Mouse (Mus musculus) forebrain, embryonic 15.5 days (tissue): ENCODE results near the gene Atp8b5. TPM values are rescaled to one million over a fixed set of nuclear protein-coding genes. Genes with fewer than 3 reads are reported as not detected.

ENCODE experiments used
- ATAC-seq: fragments of 200-750 bp; cut with Nextera tagmentation; replicated peaks from 2 replicates; pipeline ENCODE4 v1.8.0; 2017; ENCODE audit warnings: mild to moderate bottlenecking, moderate TSS enrichment, moderate library complexity
- H3K27ac ChIP-seq: fragments of 300-500 bp; sonication (generic); replicated peaks from 2 replicates; pipeline ENCODE4 v1.5.1; 2015; ENCODE audit warnings: mild to moderate bottlenecking, inconsistent platforms
- H3K27me3 ChIP-seq: fragments of 300-500 bp; sonication (generic); 2 replicates; pipeline ENCODE4 v1.6.1; 2015; ENCODE audit warnings: inconsistent platforms
- H3K36me3 ChIP-seq: fragments of 300-500 bp; sonication (generic); 2 replicates; pipeline ENCODE4 v1.6.1; 2015; ENCODE audit warnings: mild to moderate bottlenecking, inconsistent platforms
- H3K4me1 ChIP-seq: fragments of 300-500 bp; sonication (generic); 2 replicates; pipeline ENCODE4 v1.6.1; 2015; ENCODE audit warnings: inconsistent platforms
- H3K4me2 ChIP-seq: fragments of 300-500 bp; sonication (generic); replicated peaks from 2 replicates; pipeline ENCODE4 v1.6.1; 2015; ENCODE audit warnings: mild to moderate bottlenecking, inconsistent platforms
- H3K4me3 ChIP-seq: fragments of 300-500 bp; sonication (generic); 2 replicates; pipeline ENCODE4 v1.5.1; 2015; ENCODE audit warnings: mild to moderate bottlenecking, inconsistent platforms
- H3K9ac ChIP-seq: fragments of 300-500 bp; sonication (generic); replicated peaks from 2 replicates; pipeline ENCODE4 v1.6.1; 2015; ENCODE audit warnings: mild to moderate bottlenecking, inconsistent platforms
- H3K9me3 ChIP-seq: fragments of 300-500 bp; sonication (generic); 2 replicates; pipeline ENCODE4 v1.6.1; 2016; ENCODE audit warnings: inconsistent platforms
- WGBS: fragments of 180-500 bp; shearing (Covaris S2); methylation state at CpG from one replicate; pipeline ENCODE4 v1.1.7; 2015; ENCODE audit warnings: mixed read lengths; 5-methylcytosine and 5-hydroxymethylcytosine counted together
- polyA plus RNA-seq: library from polyadenylated mRNA; unstranded; fragments of >200 nt; fragmentation: Nextera tagmentation; extraction: Ambion mirVana; gene quantifications from 2 replicates; pipeline ENCODE4 v1.2.1, GENCODE M21; 2015

Atp8b5 gene
- polyA plus RNA-seq, 1 experiment from 2014 or later, result 0.98 TPM

GRCm38 (mm10) chr4:43371406-43371805 is 104.4 kb downstream of the Atp8b5 start:
- Histone ChIP-seq H3K9ac (no peak overlapping the region), H3K4me1 (no peaks in the 10 kb centered on the region), H3K27me3 (no peaks in the 10 kb centered on the region), H3K9me3 (no peaks in the 10 kb centered on the region), H3K36me3 (no peaks in the 10 kb centered on the region), H3K4me2 (no peak overlapping the region), H3K4me3 (no peak overlapping the region), H3K27ac (no peak overlapping the region)
- no peak for ATAC-seq
- 79% methylated on average over 11 of the region's 11 CpGs for WGBS

- WGBS, result 75% methylated on average over 4 of the region's 4 CpGs
- ATAC-seq, result no peak
Measured at GRCm38 (mm10) chr4:43372155-43372554, 105.2 kb downstream of the Atp8b5 start.

GRCm38 (mm10) chr4:43374266-43374665 is 107.3 kb downstream of the Atp8b5 start:
- H3K9ac ChIP-seq, result no peak overlapping the region
- H3K4me3 ChIP-seq, result no peak overlapping the region
- no peaks in the 10 kb centered on the region for H3K4me1 ChIP-seq
- ATAC-seq, result no peak
- H3K27me3 ChIP-seq, result no peaks in the 10 kb centered on the region
- H3K27ac ChIP-seq, result no peak overlapping the region
- no peaks in the 10 kb centered on the region for H3K36me3 ChIP-seq
- 84% methylated on average over 4 of the region's 4 CpGs for WGBS
- no peaks in the 10 kb centered on the region for H3K9me3 ChIP-seq
- no peak overlapping the region for H3K4me2 ChIP-seq

More at GRCm38 (mm10) chr4:43372155-43372554, 105.2 kb downstream of the Atp8b5 start:
- no peak overlapping the region for H3K9ac ChIP-seq
- no peaks in the 10 kb centered on the region for H3K27me3 ChIP-seq
- H3K9me3 ChIP-seq, result no peaks in the 10 kb centered on the region
- no peak overlapping the region for H3K4me3 ChIP-seq
- no peak overlapping the region for H3K4me2 ChIP-seq
- no peaks in the 10 kb centered on the region for H3K36me3 ChIP-seq
- no peak overlapping the region for H3K27ac ChIP-seq
- no peaks in the 10 kb centered on the region for H3K4me1 ChIP-seq

- no peak for ATAC-seq
- H3K9me3 ChIP-seq, result no peaks in the 10 kb centered on the region
- no peak overlapping the region for H3K4me3 ChIP-seq
- 88% methylated on average over 6 of the region's 6 CpGs for WGBS
- H3K36me3 ChIP-seq, result no peaks in the 10 kb centered on the region
- no peak overlapping the region for H3K27ac ChIP-seq
- H3K4me1 ChIP-seq, result peaks cover 29% of the 10 kb centered on the region
- H3K4me2 ChIP-seq, result no peak overlapping the region
- no peak overlapping the region for H3K9ac ChIP-seq
- H3K27me3 ChIP-seq, result no peaks in the 10 kb centered on the region
Measured at GRCm38 (mm10) chr4:43379601-43380000, 112.6 kb downstream of the Atp8b5 start.

GRCm38 (mm10) chr4:43380951-43381350 is 114.0 kb downstream of the Atp8b5 start:
- no peaks in the 10 kb centered on the region for H3K36me3 ChIP-seq
- H3K4me2 ChIP-seq, result peak overlapping the region; percentile 80
- H3K9ac ChIP-seq, result peak overlapping the region; percentile 73
- ATAC-seq, result peak; percentile 3; the same call in 1 of the 2 replicates
- H3K27me3 ChIP-seq, result no peaks in the 10 kb centered on the region
- no peak overlapping the region for H3K27ac ChIP-seq
- peaks cover 29% of the 10 kb centered on the region for H3K4me1 ChIP-seq
- H3K9me3 ChIP-seq, result no peaks in the 10 kb centered on the region
- peak overlapping the region; percentile 56 for H3K4me3 ChIP-seq
- 49% methylated on average over 10 of the region's 10 CpGs for WGBS

- H3K27ac ChIP-seq, result peak within 1 kb of the TSS; percentile 72
- H3K4me2 ChIP-seq, result peak within 1 kb of the TSS; percentile 80
- peak within 1 kb of the TSS; percentile 73 for H3K9ac ChIP-seq
- H3K9me3 ChIP-seq, result no peaks in the 10 kb centered on the region
- peak; percentile 96 for ATAC-seq
- H3K27me3 ChIP-seq, result no peaks in the 10 kb centered on the region
- peaks cover 29% of the 10 kb centered on the region for H3K4me1 ChIP-seq
- peak within 1 kb of the TSS; percentile 56 for H3K4me3 ChIP-seq
- under 1% methylated on average over 54 of the region's 63 CpGs for WGBS
- no peaks in the 10 kb centered on the region for H3K36me3 ChIP-seq
Measured at GRCm38 (mm10) chr4:43381408-43382154, 114.6 kb downstream of the Atp8b5 start, which contains the start of gene Rusc2. Gene Rusc2, plus strand, starts transcription at chr4:43381979.

- 6% methylated on average over 33 of the region's 33 CpGs for WGBS
- ATAC-seq, result peak; percentile 7; the same call in 1 of the 2 replicates
- Histone ChIP-seq H3K4me3 (peak overlapping the region; percentile 56), H3K27me3 (no peaks in the 10 kb centered on the region), H3K4me1 (peaks cover 29% of the 10 kb centered on the region), H3K27ac (peak overlapping the region; percentile 72), H3K9ac (peak overlapping the region; percentile 73), H3K36me3 (no peaks in the 10 kb centered on the region), H3K9me3 (no peaks in the 10 kb centered on the region), H3K4me2 (peak overlapping the region; percentile 80)
Measured at GRCm38 (mm10) chr4:43382155-43383020, 115.4 kb downstream of the Atp8b5 start.

GRCm38 (mm10) chr4:43383246-43384082 is 116.5 kb downstream of the Atp8b5 start:
- Histone ChIP-seq H3K4me2 (peak overlapping the region; percentile 80), H3K9me3 (no peaks in the 10 kb centered on the region), H3K9ac (no peak overlapping the region), H3K36me3 (no peaks in the 10 kb centered on the region), H3K4me1 (peaks cover 29% of the 10 kb centered on the region), H3K27me3 (no peaks in the 10 kb centered on the region), H3K4me3 (peak overlapping the region; percentile 56), H3K27ac (no peak overlapping the region)
- 80% methylated on average over 11 of the region's 11 CpGs for WGBS
- no peak for ATAC-seq

GRCm38 (mm10) chr4:43384083-43384460 is 117.1 kb downstream of the Atp8b5 start:
- ATAC-seq, result no peak
- 0 out of 2 replicates have a peak, but pooled peaks cover 3% of the 10 kb centered on the region for H3K36me3 ChIP-seq
- peaks cover 29% of the 10 kb centered on the region for H3K4me1 ChIP-seq
- no peak overlapping the region for H3K9ac ChIP-seq
- H3K4me2 ChIP-seq, result no peak overlapping the region
- H3K27me3 ChIP-seq, result no peaks in the 10 kb centered on the region
- H3K27ac ChIP-seq, result no peak overlapping the region
- 87% methylated on average over 5 of the region's 5 CpGs for WGBS
- H3K9me3 ChIP-seq, result no peaks in the 10 kb centered on the region
- no peak overlapping the region for H3K4me3 ChIP-seq

GRCm38 (mm10) chr4:43384541-43384940 is 117.6 kb downstream of the Atp8b5 start:
- no peak for ATAC-seq
- WGBS, result 88% methylated on average over 3 of the region's 3 CpGs

GRCm38 (mm10) chr4:43386932-43387331 is 120.0 kb downstream of the Atp8b5 start:
- ATAC-seq, result no peak
- no peak overlapping the region for H3K4me2 ChIP-seq
- no peaks in the 10 kb centered on the region for H3K27me3 ChIP-seq
- no peak overlapping the region for H3K4me3 ChIP-seq
- no peaks in the 10 kb centered on the region for H3K9me3 ChIP-seq
- H3K9ac ChIP-seq, result no peak overlapping the region
- H3K36me3 ChIP-seq, result 0 out of 2 replicates have a peak, but pooled peaks cover 3% of the 10 kb centered on the region
- no peak overlapping the region for H3K27ac ChIP-seq
- H3K4me1 ChIP-seq, result peaks cover 18% of the 10 kb centered on the region

More at GRCm38 (mm10) chr4:43384541-43384940, 117.6 kb downstream of the Atp8b5 start:
- no peaks in the 10 kb centered on the region for H3K27me3 ChIP-seq
- H3K36me3 ChIP-seq, result 0 out of 2 replicates have a peak, but pooled peaks cover 3% of the 10 kb centered on the region
- no peak overlapping the region for H3K27ac ChIP-seq
- H3K9ac ChIP-seq, result no peak overlapping the region
- H3K4me1 ChIP-seq, result peaks cover 29% of the 10 kb centered on the region
- no peaks in the 10 kb centered on the region for H3K9me3 ChIP-seq
- no peak overlapping the region for H3K4me3 ChIP-seq
- no peak overlapping the region for H3K4me2 ChIP-seq
